Mouse (Mus musculus): Measurements from ENCODE around the gene Efhd2. TPM values are rescaled to one million over a fixed set of nuclear protein-coding genes. Genes with fewer than 3 reads are reported as not detected.

The Efhd2 gene
- polyA plus RNA-seq, 1 experiment from 2014 or later: 81.6 TPM

- no peak for ATAC-seq
- Histone ChIP-seq H3K4me2 (replicated peaks; ENCODE audit: low read depth, low read length) (no peak overlapping the region), H3K9me3 (ENCODE audit: low read length) (no peaks in the 10 kb centered on the region), H3K27me3 (replicated peaks; ENCODE audit: insufficient read depth, low read length) (no peaks in the 10 kb centered on the region), H3K27ac (ENCODE audit: low read length) (no peak overlapping the region), H3K4me1 (ENCODE audit: insufficient read depth, low read depth, low read length) (no peaks in the 10 kb centered on the region), H3K36me3 (ENCODE audit: insufficient read depth, low read length) (peaks cover 27% of the 10 kb centered on the region), H3K9ac (replicated peaks; ENCODE audit: low read depth) (no peak overlapping the region), H3K4me3 (ENCODE audit: low read depth, low read length) (no peak overlapping the region)
- TF ChIP-seq EP300 (IDR thresholded peaks at IDR 0.05) (no peak), CTCF (IDR thresholded peaks at IDR 0.05) (no peak)
- DNase-seq (ENCODE audit: low spot score): no peak
- 87% methylated on average over 7 of the region's 7 CpGs for WGBS
Measured at GRCm38 (mm10) chr4:141816267-141816666, 58.5 kb downstream of the Efhd2 start.

GRCm38 (mm10) chr4:141811375-141811774, 63.3 kb downstream of the Efhd2 start:
- no peak for DNase-seq (ENCODE audit: low spot score)
- H3K27me3 ChIP-seq (replicated peaks; ENCODE audit: insufficient read depth, low read length): no peaks in the 10 kb centered on the region
- TF ChIP-seq CTCF (IDR thresholded peaks at IDR 0.05) (no peak), EP300 (IDR thresholded peaks at IDR 0.05) (no peak)
- H3K4me3 ChIP-seq (ENCODE audit: low read depth, low read length): no peak overlapping the region
- H3K36me3 ChIP-seq (ENCODE audit: insufficient read depth, low read length): peaks cover 58% of the 10 kb centered on the region
- H3K4me1 ChIP-seq (ENCODE audit: insufficient read depth, low read depth, low read length): no peaks in the 10 kb centered on the region
- no peak for ATAC-seq
- H3K9ac ChIP-seq (replicated peaks; ENCODE audit: low read depth): no peak overlapping the region
- 89% methylated on average over 7 of the region's 7 CpGs for WGBS
- no peaks in the 10 kb centered on the region for H3K9me3 ChIP-seq (ENCODE audit: low read length)
- no peak overlapping the region for H3K27ac ChIP-seq (ENCODE audit: low read length)
- no peak overlapping the region for H3K4me2 ChIP-seq (replicated peaks; ENCODE audit: low read depth, low read length)

GRCm38 (mm10) chr4:141810975-141811374, 63.7 kb downstream of the Efhd2 start:
- peaks cover 59% of the 10 kb centered on the region for H3K36me3 ChIP-seq (ENCODE audit: insufficient read depth, low read length)
- WGBS: 94% methylated on average over 2 of the region's 2 CpGs
- TF ChIP-seq EP300 (IDR thresholded peaks at IDR 0.05): no peak
- no peak for TF ChIP-seq CTCF (IDR thresholded peaks at IDR 0.05)
- H3K4me2 ChIP-seq (replicated peaks; ENCODE audit: low read depth, low read length): no peak overlapping the region
- no peak overlapping the region for H3K27ac ChIP-seq (ENCODE audit: low read length)
- H3K9ac ChIP-seq (replicated peaks; ENCODE audit: low read depth): no peak overlapping the region
- no peaks in the 10 kb centered on the region for H3K9me3 ChIP-seq (ENCODE audit: low read length)
- no peaks in the 10 kb centered on the region for H3K4me1 ChIP-seq (ENCODE audit: insufficient read depth, low read depth, low read length)
- ATAC-seq: no peak
- DNase-seq (ENCODE audit: low spot score): no peak
- H3K4me3 ChIP-seq (ENCODE audit: low read depth, low read length): no peak overlapping the region
- no peaks in the 10 kb centered on the region for H3K27me3 ChIP-seq (replicated peaks; ENCODE audit: insufficient read depth, low read length)

- Histone ChIP-seq H3K36me3 (ENCODE audit: insufficient read depth, low read length) (peaks cover 67% of the 10 kb centered on the region), H3K27ac (ENCODE audit: low read length) (no peak overlapping the region), H3K9ac (replicated peaks; ENCODE audit: low read depth) (no peak overlapping the region), H3K4me3 (ENCODE audit: low read depth, low read length) (no peak overlapping the region), H3K27me3 (replicated peaks; ENCODE audit: insufficient read depth, low read length) (no peaks in the 10 kb centered on the region), H3K4me2 (replicated peaks; ENCODE audit: low read depth, low read length) (no peak overlapping the region), H3K4me1 (ENCODE audit: insufficient read depth, low read depth, low read length) (no peaks in the 10 kb centered on the region), H3K9me3 (ENCODE audit: low read length) (no peaks in the 10 kb centered on the region)
- ATAC-seq (0 out of 2 replicates have a peak, but pooled peaks have one; percentile 37), DNase-seq (ENCODE audit: low spot score) (peak; percentile 27)
- 78% methylated on average over 8 of the region's 8 CpGs for WGBS
- TF ChIP-seq EP300 (IDR thresholded peaks at IDR 0.05) (no peak), CTCF (IDR thresholded peaks at IDR 0.05) (peak; percentile 75)
Measured at GRCm38 (mm10) chr4:141809850-141810464, 64.8 kb downstream of the Efhd2 start.

Other genes starting within 250 kb of the Efhd2 start
- 5.2 and 5.3 TPM in 2 replicates for gene Plekhm2, start 210.0 kb downstream of the Efhd2 start, polyA plus RNA-seq (2015; fragmentation: Nextera tagmentation; extraction: Ambion mirVana)
- gene Rsc1a1, start 189.3 kb downstream of the Efhd2 start, polyA plus RNA-seq (2015; fragmentation: Nextera tagmentation; extraction: Ambion mirVana): not detected in 2 replicates
- 16.8 and 19.7 TPM in 2 replicates for gene Ddi2, start 151.5 kb downstream of the Efhd2 start, polyA plus RNA-seq (2015; fragmentation: Nextera tagmentation; extraction: Ambion mirVana)
- 0.25 and 0.27 TPM in 2 replicates for gene Agmat, start 128.2 kb downstream of the Efhd2 start, polyA plus RNA-seq (2015; fragmentation: Nextera tagmentation; extraction: Ambion mirVana)
- gene Dnajc16, start 84.0 kb downstream of the Efhd2 start, polyA plus RNA-seq (2015; fragmentation: Nextera tagmentation; extraction: Ambion mirVana): 3.3 and 3.7 TPM in 2 replicates
- 19.2 and 20.2 TPM in 2 replicates for gene Casp9, start 81.3 kb downstream of the Efhd2 start, polyA plus RNA-seq (2015; fragmentation: Nextera tagmentation; extraction: Ambion mirVana)
- not detected in 2 replicates for gene Cela2a, start 48.8 kb downstream of the Efhd2 start, polyA plus RNA-seq (2015; fragmentation: Nextera tagmentation; extraction: Ambion mirVana)
- not detected in 2 replicates for gene Ctrc, start 28.6 kb downstream of the Efhd2 start, polyA plus RNA-seq (2015; fragmentation: Nextera tagmentation; extraction: Ambion mirVana)
- 6.5 and 8.3 TPM in 2 replicates for gene Fhad1, start 140.2 kb upstream of the Efhd2 start, polyA plus RNA-seq (2015; fragmentation: Nextera tagmentation; extraction: Ambion mirVana)
- 18.9 and 22.1 TPM in 2 replicates for gene Tmem51, start 209.4 kb upstream of the Efhd2 start, polyA plus RNA-seq (2015; fragmentation: Nextera tagmentation; extraction: Ambion mirVana)

Data from lung, postnatal 0 days (tissue).